Mouse (Mus musculus): Measurements from ENCODE around the gene Dctn2.

DNA sequence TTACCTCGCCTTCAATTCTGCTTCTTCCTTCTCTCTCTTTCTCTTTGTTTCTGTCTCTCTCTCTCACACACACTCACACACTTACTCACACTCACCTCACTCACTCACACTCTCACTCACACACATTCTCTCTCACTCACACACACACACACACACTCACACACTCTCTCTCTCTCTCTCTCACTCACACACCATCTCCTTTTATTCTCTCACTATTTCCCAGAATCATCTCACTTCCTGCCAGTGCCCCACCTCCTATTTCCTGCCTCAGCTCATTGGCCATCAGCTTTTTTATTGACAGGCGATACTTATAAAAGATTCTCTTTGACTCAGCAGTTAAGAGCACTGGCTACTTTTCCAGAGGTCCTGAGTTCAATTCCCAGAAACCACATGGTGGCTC is 47.8 kb upstream of the Dctn2 start:
- TF ChIP-seq CTCF (IDR thresholded peaks at IDR 0.05; ENCODE audit: extremely low read depth, insufficient read depth, low read length) = no peak
- no peak for TF ChIP-seq POLR2A (IDR thresholded peaks at IDR 0.05; ENCODE audit: extremely low read depth, insufficient read depth, low read length)

Measured in cortical plate, adult 2 months (tissue).